8 mouse cellular contexts compared by ENCODE assay signal in genomic region chr9:51278500-51279381, GRCm38 (mm10). TPM values are rescaled to one million over a fixed set of nuclear protein-coding genes. Genes with fewer than 3 reads are reported as not detected.
DNase-seq lines count a peak whose midpoint lies in the region; ATAC-seq lines count a peak whose summit lies in the region.

Gene Colca2, minus strand, starts transcription at chr9:51278569.

- WGBS in hindbrain, embryonic 13.5 days, result under 1% methylated on average over 53 of the region's 53 CpGs

- H3K27me3 ChIP-seq in hindbrain, embryonic 13.5 days, result peaks cover 48% of the 10 kb centered on the region

- H3K9me3 ChIP-seq in hindbrain, embryonic 13.5 days, result no peaks in the 10 kb centered on the region

- peaks cover 17% of the 10 kb centered on the region for H3K4me1 ChIP-seq in hindbrain, embryonic 13.5 days (replicated peaks)

- ATAC-seq in hindbrain, embryonic 13.5 days (ENCODE audit: low FRiP score), result peak; percentile 97

- peak within 1 kb of the TSS; percentile 58 for H3K9ac ChIP-seq in hindbrain, embryonic 13.5 days

- H3K4me3 ChIP-seq in hindbrain, embryonic 13.5 days, result peak within 1 kb of the TSS; percentile 43

- H3K36me3 ChIP-seq in hindbrain, embryonic 13.5 days, result no peaks in the 10 kb centered on the region

- DNase-seq in R1 (ENCODE audit: low read depth, low spot score), result peak; percentile 57
- DNase-seq in cerebellum, postnatal 36 days, result peak; percentile 27 to 38
- peak; percentile 82 for DNase-seq in gastrocnemius, adult 18-20 months (ENCODE audit: low spot score)
- DNase-seq in layer of hippocampus, postnatal 36 days, result peak; percentile 42 to 47
- peak; percentile 86 for DNase-seq in lung, postnatal 14 days
- peak; percentile 60 for DNase-seq in right cerebral cortex, adult 18-20 months
- peak; percentile 85 for DNase-seq in urinary bladder, postnatal 14 days (ENCODE audit: low spot score)

- peak within 1 kb of the TSS; percentile 65 for H3K4me2 ChIP-seq in hindbrain, embryonic 13.5 days

- H3K27ac ChIP-seq in hindbrain, embryonic 13.5 days, result no peak within 1 kb of the TSS

RNA-seq across cellular contexts. Expression of gene Colca2, which starts in this region (rescaled TPM):
- total RNA-seq in gastrocnemius, adult 18-20 months (2021), result under 1 TPM in 1 of 2 experiments, not detected in 1; 0.28 TPM
- 1.00 and 1.2 TPM in 2 replicates for polyA plus RNA-seq in hindbrain, embryonic 13.5 days (2015; fragmentation: Nextera tagmentation; extraction: Ambion mirVana)
- total RNA-seq in layer of hippocampus, postnatal 36 days (2021), result under 1 TPM; 0.65 to 0.91 TPM

Comparison
In these comparisons a context has a peak if more than half of its experiments do, and no peak if none do; other contexts are left out.
1. Peak in DNase-seq in gastrocnemius, adult 18-20 months; RNA of the gene not detected or under 1 TPM.
2. Peak in DNase-seq in layer of hippocampus, postnatal 36 days; RNA of the gene not detected or under 1 TPM.
3. DNase-seq: peak in every context shown above with its lines; median percentile 86 in lung, postnatal 14 days; 85 in urinary bladder, postnatal 14 days; 82 in gastrocnemius, adult 18-20 months; 60 in right cerebral cortex, adult 18-20 months; 57 in R1; 44 in layer of hippocampus, postnatal 36 days; 32 in cerebellum, postnatal 36 days.